Mouse (Mus musculus) ES-Bruce4 (cell line): ENCODE measurements around the gene Mettl7a2.

Experiments
- CTCF ChIP-seq: IDR thresholded peaks from one replicate; pipeline ENCODE4 v1.8.1; 2011; ENCODE audit warnings: low read depth, low read length
- POLR2A ChIP-seq: IDR thresholded peaks from one replicate; pipeline ENCODE4 v1.8.1; 2011; ENCODE audit warnings: low read length; ENCODE audit not compliant: insufficient read depth

DNA sequence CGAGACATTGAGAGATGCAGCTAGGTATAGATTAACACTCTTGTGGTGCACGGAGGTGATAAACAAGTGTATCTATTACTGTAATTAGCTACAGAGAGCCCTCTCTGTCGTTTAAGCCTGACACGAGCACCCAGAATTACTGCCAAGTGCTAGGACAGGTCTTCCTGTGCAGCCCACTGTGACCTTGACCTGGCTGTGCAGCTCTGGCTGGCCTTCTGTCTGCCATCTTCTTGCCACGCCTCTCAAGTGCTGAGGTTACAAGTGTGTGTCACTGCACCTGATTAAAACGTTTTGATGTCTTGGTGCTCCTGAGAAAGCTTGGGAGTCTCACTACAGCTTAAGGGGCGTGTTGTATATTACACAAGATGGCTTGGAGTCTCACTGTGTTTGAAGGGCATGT, 38.1 kb downstream of the Mettl7a2 start:
- TF ChIP-seq POLR2A, result no peak
- no peak for TF ChIP-seq CTCF
